Mouse (Mus musculus) limb, embryonic 10.5 days (tissue): ENCODE results near the gene Ergic2. TPM values are rescaled to one million over a fixed set of nuclear protein-coding genes. Genes with fewer than 3 reads are reported as not detected.

Experiments used
- DNase-seq: peaks from one replicate; pipeline ENCODE4 v3.0.0-alpha.2; 2017; ENCODE audit warnings: low spot score
- H3K27ac ChIP-seq: fragments of 300-500 bp; sonication (generic); 2 replicates; pipeline ENCODE4 v1.5.1; 2016; ENCODE audit warnings: mild to moderate bottlenecking
- H3K27me3 ChIP-seq: fragments of 300-500 bp; sonication (generic); 2 replicates; pipeline ENCODE4 v1.6.1; 2016; ENCODE audit warnings: low read depth, mild to moderate bottlenecking; ENCODE audit not compliant: poor library complexity, severe bottlenecking
- H3K36me3 ChIP-seq: fragments of 300-500 bp; sonication (generic); 2 replicates; pipeline ENCODE4 v1.6.1; 2016; ENCODE audit warnings: mild to moderate bottlenecking, moderate library complexity
- H3K4me1 ChIP-seq: fragments of 300-500 bp; sonication (generic); 2 replicates; pipeline ENCODE4 v1.6.1; 2016
- H3K4me3 ChIP-seq: fragments of 300-500 bp; sonication (generic); 2 replicates; pipeline ENCODE4 v1.5.1; 2016; ENCODE audit warnings: mild to moderate bottlenecking, moderate library complexity
- H3K9me3 ChIP-seq: fragments of 300-500 bp; sonication (generic); replicated peaks from 2 replicates; pipeline ENCODE4 v1.6.1; 2016; ENCODE audit warnings: mild to moderate bottlenecking
- WGBS: fragments of 180-500 bp; shearing (Covaris S2); methylation state at CpG from one replicate; pipeline ENCODE4 v1.1.7; 2016; 5-methylcytosine and 5-hydroxymethylcytosine counted together
- polyA plus RNA-seq: library from polyadenylated mRNA; unstranded; fragments of >200 nt; fragmentation: Nextera tagmentation; extraction: Ambion mirVana; gene quantifications from 2 replicates; pipeline ENCODE4 v1.2.1, GENCODE M21; 2016

Ergic2 gene
- polyA plus RNA-seq, 1 experiment from 2014 or later = 191 TPM

DNA sequence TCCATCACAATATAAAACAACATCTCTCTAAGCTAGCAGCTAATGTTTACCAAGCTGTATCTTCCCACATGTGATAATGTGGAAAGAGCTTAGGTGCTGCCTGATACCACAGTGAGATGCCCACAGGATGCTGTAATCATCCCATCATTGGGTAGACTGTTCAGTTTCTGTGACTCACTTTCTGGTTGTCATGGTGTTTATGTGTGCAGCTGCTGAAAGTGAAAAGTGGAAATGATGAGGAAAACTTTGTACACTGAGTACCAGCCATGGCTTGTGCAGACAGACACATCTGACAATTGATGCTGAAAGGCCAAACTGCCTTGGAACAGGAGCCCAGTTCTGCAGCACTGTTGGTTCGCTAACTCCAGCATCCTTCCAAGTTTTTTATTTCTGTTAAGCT is 27.1 kb upstream of the Ergic2 start:
- no peaks in the 10 kb centered on the region for H3K4me1 ChIP-seq
- no peak overlapping the region for H3K4me3 ChIP-seq
- WGBS = 100% methylated on average over 1 of the region's 1 CpGs
- DNase-seq = no peak
- no peaks in the 10 kb centered on the region for H3K27me3 ChIP-seq
- H3K36me3 ChIP-seq = no peaks in the 10 kb centered on the region
- no peak overlapping the region for H3K27ac ChIP-seq
- no peaks in the 10 kb centered on the region for H3K9me3 ChIP-seq

DNA sequence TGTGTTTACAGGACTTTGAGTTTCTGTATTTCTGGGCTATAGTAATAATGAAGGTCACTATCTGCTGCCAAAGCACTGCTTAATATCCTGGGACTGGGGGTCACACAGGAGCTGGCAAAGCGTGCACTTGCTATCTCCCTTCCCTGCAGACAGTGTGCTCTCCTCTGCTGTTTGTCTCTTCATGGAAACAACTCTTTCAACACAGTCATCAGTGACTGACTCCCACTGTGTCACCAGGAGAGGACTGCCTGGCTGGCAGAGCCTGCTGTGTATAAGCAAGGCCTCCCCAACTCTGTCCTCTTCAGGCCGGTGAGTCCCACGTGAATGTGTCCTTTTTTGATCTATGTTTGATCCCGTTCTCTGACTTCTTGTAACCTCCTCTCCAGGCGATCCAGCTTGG is 25.3 kb upstream of the Ergic2 start:
- WGBS = 77% methylated on average over 5 of the region's 5 CpGs
- Histone ChIP-seq H3K27me3 (no peaks in the 10 kb centered on the region), H3K9me3 (no peaks in the 10 kb centered on the region), H3K27ac (no peak overlapping the region), H3K4me3 (no peak overlapping the region), H3K4me1 (no peaks in the 10 kb centered on the region), H3K36me3 (no peaks in the 10 kb centered on the region)
- DNase-seq = no peak

DNA sequence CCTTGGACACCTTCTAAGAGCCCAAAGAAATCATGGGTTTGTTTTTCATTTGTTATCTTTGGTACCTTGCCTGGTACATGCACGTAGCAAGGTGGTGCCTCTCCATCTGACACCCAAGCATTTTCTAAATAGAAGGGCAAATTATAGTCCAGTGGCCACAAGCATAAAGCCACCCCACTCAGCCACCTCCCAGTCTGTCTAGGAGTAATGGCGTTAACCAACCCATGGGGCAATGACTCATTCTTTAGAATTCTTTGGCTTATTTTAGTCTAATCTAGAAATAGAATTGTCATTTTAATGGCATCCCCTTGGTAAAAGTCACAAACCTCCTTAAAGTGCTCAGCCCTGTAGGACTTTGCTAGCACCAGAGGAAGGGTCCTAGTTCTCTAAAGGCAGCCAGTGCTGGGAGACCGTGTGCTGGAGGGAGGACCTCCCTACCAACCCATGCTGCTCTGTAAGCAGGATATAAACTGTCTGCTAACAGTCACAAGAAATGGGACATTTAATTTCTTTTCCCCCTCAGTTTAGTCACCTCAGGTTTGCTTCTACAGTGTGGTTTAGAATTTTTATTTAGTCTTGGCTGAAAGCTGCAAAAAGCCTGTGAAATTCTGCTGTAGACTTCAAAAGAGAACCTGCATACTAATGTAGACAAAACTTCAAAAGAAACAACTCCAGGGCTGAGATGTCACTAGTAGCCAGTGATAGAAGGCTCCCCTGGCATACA is 22.1 kb upstream of the Ergic2 start:
- H3K36me3 ChIP-seq = no peaks in the 10 kb centered on the region
- H3K27me3 ChIP-seq = no peaks in the 10 kb centered on the region
- no peak overlapping the region for H3K27ac ChIP-seq
- 80% methylated on average over 3 of the region's 3 CpGs for WGBS
- DNase-seq = no peak
- H3K9me3 ChIP-seq = no peaks in the 10 kb centered on the region
- H3K4me1 ChIP-seq = no peaks in the 10 kb centered on the region
- no peak overlapping the region for H3K4me3 ChIP-seq

DNA sequence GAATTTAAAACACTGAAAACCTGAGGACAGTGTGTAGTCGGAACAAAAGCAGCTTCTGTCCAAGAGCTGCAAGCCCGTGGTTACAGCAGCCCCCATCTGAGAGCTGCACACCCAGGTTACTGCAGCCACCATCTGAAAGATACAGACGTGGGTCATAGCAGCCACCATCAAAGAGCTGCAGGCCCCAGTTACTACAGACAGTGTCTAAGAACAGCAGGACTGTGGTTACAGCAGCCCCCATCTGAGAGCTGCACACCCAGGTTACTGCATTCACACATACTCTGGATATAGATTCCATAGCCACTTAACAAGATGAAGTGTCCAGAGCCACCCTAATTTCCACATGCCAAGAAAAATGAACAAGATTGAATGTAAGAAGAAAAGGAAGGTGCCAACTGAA is 15.4 kb upstream of the Ergic2 start:
- DNase-seq = no peak
- 68% methylated on average over 3 of the region's 3 CpGs for WGBS
- Histone ChIP-seq H3K27me3 (no peaks in the 10 kb centered on the region), H3K27ac (no peak overlapping the region), H3K4me3 (no peak overlapping the region), H3K9me3 (no peaks in the 10 kb centered on the region), H3K36me3 (no peaks in the 10 kb centered on the region), H3K4me1 (peaks cover 6% of the 10 kb centered on the region)

DNA sequence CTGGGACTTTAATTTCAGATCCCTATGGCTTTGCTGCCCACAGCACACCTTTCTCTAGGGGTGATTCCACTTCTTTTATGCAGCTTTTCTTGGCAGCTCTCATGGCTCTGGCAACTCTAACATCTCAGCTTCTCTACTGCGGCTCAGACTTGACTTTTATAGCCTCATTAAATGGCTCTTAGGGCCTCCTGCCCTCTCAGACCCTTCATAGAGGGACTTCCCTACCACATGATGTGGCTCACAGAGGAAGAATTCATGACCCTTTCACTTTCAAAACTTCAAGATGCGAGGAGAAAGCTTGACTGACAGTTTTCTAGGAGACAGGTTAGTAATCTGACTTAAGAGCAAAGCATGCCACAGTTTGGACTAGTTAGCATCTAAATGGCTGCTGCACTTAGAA is 10.5 kb upstream of the Ergic2 start:
- Histone ChIP-seq H3K4me3 (no peak overlapping the region), H3K4me1 (peaks cover 8% of the 10 kb centered on the region), H3K27ac (no peak overlapping the region), H3K36me3 (no peaks in the 10 kb centered on the region), H3K9me3 (no peaks in the 10 kb centered on the region), H3K27me3 (no peaks in the 10 kb centered on the region)
- 50% methylated on average over 2 of the region's 2 CpGs for WGBS
- DNase-seq = no peak

DNA sequence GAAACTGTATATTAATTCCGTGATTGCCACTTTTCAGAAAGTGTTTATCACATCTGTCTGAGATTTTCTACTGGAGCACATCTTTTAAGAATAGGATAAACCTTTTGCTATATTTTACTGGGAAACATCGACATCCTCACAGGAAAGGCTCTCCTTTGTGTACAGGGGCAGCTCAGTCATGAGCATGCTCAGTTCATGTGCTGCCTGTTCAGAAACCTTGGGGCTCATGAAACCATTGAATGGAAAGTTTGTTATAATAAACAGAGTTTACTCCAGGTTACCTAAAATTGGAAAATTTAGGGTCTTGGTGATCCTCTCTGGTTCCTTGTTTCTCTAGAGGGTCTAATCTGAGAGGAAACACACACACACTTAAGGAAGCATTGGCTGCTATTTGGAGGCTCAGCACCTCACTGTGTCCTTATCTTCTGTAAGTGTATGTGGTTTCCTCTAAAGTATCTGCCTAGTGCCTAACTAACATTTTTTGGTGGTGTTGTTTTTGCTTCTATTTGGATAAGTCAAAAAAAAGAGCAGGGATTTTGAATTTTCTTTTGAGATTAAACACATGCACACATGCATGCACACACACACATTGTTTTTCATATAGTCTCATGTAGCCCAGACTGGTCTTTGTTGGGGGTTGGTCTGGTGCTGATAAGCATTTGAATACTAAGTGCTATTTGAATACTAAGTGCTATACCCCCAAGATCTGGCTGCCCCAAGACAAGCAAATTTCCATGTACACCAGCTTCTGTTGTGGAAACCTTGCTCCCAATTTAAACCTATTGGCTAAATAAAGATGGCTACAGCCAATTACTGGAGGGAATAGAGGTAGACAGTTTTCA is 6.3 kb upstream of the Ergic2 start:
- Histone ChIP-seq H3K27ac (no peak overlapping the region), H3K27me3 (no peaks in the 10 kb centered on the region), H3K4me1 (peaks cover 29% of the 10 kb centered on the region), H3K4me3 (no peak overlapping the region), H3K36me3 (no peaks in the 10 kb centered on the region), H3K9me3 (no peaks in the 10 kb centered on the region)
- WGBS = 86% methylated on average over 2 of the region's 2 CpGs
- DNase-seq = no peak

DNA sequence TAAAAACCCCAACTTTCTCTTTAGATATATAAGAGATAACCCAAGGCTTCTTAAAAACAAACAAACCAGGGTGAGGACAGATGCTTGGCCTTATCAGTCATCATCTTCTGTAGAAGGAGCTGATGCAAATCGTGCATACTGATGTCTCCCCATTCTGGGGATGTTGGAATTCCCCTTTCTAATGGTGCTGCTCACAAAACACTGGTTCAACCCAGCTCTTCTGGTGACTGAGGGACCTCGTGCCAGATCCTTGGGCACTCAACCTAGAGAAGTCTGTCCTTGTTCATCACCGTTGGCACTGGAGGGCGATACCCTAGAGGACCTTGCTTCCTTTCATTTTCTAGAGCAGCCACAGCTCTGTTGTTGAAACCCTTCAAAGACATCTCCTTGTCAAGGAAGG is 4.6 kb upstream of the Ergic2 start:
- Histone ChIP-seq H3K27ac (no peak overlapping the region), H3K27me3 (no peaks in the 10 kb centered on the region), H3K9me3 (no peaks in the 10 kb centered on the region), H3K36me3 (no peaks in the 10 kb centered on the region), H3K4me3 (no peak overlapping the region), H3K4me1 (peaks cover 27% of the 10 kb centered on the region)
- WGBS = 94% methylated on average over 4 of the region's 4 CpGs
- DNase-seq = no peak

DNA sequence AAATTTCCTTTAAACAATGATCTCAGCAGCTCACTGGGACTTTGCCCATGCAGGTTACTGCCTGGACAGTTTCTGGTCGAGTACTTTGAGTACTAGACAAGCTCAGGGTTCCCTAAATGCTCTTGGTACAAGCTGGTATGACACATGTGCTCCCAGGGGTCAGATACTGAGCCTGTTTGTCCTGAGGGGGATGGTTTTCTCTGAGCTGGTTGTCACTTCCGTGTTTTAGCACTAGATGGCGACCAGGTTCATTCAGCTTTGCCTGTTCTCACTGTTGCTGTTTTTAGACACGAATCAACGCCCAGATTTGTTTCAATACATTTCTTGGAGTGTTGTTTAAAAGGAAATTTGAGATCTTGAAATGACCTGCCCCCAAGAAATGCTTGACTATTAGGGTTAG is 2.6 kb upstream of the Ergic2 start:
- no peaks in the 10 kb centered on the region for H3K36me3 ChIP-seq
- WGBS = 21% methylated on average over 5 of the region's 5 CpGs
- peak; percentile 46 for DNase-seq

DNA sequence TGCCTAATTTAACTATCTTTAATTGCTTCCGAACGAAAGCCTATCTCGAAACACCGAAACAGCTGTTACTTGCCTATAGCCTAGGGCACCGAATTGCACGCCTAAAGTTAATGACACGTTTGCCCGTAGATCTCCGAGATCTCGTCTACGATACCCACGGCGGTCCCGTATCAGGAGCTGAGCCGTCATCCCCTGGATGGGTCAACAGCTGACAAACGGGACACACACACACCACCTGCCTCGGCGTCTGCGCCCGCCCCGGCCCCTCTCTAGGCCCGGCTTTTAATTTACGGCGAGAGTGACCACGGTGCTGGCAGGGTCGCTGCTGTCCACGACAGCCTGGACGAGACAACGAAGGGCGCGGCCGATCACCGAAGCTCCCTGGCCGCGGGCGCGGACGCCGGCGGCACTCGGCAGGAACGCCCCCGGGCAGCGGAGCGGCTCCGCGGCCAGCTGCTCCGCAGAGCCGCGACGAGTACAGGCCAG is 740 bp downstream of the Ergic2 start:
- WGBS = 1% methylated on average over 41 of the region's 51 CpGs
- H3K4me3 ChIP-seq = peak overlapping the region; percentile 90
- DNase-seq = no peak
- H3K4me1 ChIP-seq = peaks cover 32% of the 10 kb centered on the region
- H3K27me3 ChIP-seq = no peaks in the 10 kb centered on the region
- no peaks in the 10 kb centered on the region for H3K9me3 ChIP-seq
- peak overlapping the region; percentile 94 for H3K27ac ChIP-seq
- H3K36me3 ChIP-seq = peaks cover 3% of the 10 kb centered on the region; the same call in 1 of the 2 replicates

More for the DNA sequence above, 2.6 kb upstream of the Ergic2 start:
- Histone ChIP-seq H3K4me3 (no peak overlapping the region), H3K4me1 (peaks cover 34% of the 10 kb centered on the region), H3K27ac (no peak overlapping the region), H3K9me3 (no peaks in the 10 kb centered on the region), H3K27me3 (no peaks in the 10 kb centered on the region)

DNA sequence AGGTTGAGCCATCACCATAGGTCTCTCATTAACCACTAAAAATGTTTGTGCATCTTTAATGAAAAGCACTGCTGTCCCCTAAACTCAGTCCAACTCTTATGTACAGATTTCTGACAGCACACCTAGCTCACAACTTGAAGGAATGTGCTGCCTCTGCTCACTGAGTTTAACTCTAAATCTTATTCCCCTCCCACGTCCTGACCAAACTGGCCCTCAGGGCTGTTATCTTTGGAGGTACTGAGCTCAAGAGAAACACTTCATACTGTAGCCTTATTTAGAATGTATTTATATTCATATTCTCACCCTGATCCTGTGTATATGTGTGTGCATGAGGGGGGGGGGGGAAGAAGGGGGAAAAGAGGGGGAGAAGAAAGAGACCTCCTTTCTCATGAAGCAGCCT is 4.7 kb downstream of the Ergic2 start:
- Histone ChIP-seq H3K4me1 (peaks cover 8% of the 10 kb centered on the region), H3K36me3 (peaks cover 39% of the 10 kb centered on the region), H3K27me3 (no peaks in the 10 kb centered on the region), H3K9me3 (no peaks in the 10 kb centered on the region), H3K27ac (no peak overlapping the region), H3K4me3 (no peak overlapping the region)
- WGBS = 96% methylated on average over 1 of the region's 1 CpGs
- DNase-seq = no peak

DNA sequence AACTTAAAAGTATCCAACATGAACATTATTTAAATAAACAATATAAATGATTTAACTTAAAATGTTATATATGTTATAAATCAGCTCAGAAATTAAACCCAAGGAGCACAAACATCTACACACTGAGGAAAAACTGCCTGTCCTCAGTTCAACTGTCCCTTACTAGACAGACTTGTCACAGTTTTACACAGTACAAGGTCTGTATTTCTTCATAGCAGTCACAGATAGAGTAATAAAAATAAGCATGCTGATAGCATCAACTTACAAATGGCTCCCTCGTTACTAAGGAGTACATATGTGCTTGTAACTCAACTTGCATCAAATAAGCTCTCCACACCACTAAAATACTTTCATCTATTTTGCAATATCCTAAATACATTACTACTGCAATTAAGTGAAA is 7.0 kb downstream of the Ergic2 start:
- 89% methylated on average over 1 of the region's 1 CpGs for WGBS
- peaks cover 59% of the 10 kb centered on the region for H3K36me3 ChIP-seq
- no peak overlapping the region for H3K4me3 ChIP-seq

DNA sequence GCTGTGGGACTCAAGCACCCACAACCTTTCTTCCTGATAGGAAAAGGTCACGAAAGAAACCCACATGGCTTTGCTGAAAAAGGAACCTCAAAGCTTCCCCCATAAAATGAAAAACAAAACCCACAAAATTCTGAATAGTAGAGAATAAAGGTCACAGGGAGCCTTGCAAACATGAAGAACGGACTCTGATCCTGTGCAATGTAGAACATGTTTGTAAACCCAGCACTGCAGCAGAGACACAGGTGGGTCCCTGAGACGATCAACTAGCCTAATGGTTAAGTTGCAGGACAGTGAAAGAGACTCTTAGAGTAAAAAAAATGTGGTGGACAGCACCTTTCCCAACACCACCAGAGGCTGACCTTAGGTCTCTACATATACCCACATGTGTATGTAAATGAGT is 12.4 kb downstream of the Ergic2 start:
- H3K36me3 ChIP-seq = peaks cover 87% of the 10 kb centered on the region

More for the DNA sequence above, 7.0 kb downstream of the Ergic2 start:
- Histone ChIP-seq H3K9me3 (no peaks in the 10 kb centered on the region), H3K27ac (no peak overlapping the region), H3K4me1 (no peaks in the 10 kb centered on the region), H3K27me3 (no peaks in the 10 kb centered on the region)
- no peak for DNase-seq

DNA sequence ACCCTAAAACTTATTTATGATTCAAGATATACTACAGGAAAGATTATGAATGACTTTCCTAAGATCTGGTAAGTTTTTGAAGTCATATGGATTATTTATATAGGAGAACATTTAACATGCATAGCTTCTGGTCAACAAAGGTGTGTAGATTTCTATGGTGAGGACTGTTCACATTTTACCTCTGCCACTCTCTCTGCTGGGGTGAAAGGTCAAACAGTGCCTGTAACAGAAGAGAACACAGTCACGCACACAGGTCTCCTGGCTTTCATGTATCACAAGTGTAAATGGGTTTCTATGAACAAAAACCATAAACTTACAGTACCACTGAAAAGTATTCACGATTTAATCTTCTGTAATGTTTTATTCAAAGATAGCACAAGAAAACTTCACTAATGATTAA is 13.0 kb downstream of the Ergic2 start:
- Histone ChIP-seq H3K27ac (no peak overlapping the region), H3K9me3 (no peaks in the 10 kb centered on the region), H3K27me3 (no peaks in the 10 kb centered on the region), H3K4me3 (no peak overlapping the region), H3K4me1 (no peaks in the 10 kb centered on the region), H3K36me3 (peaks cover 88% of the 10 kb centered on the region)
- WGBS = 92% methylated on average over 2 of the region's 2 CpGs
- no peak for DNase-seq

More for the DNA sequence above, 12.4 kb downstream of the Ergic2 start:
- no peak for DNase-seq
- Histone ChIP-seq H3K27me3 (no peaks in the 10 kb centered on the region), H3K4me1 (no peaks in the 10 kb centered on the region), H3K27ac (no peak overlapping the region), H3K4me3 (no peak overlapping the region), H3K9me3 (no peaks in the 10 kb centered on the region)
- WGBS = 91% methylated on average over 3 of the region's 3 CpGs
